Mouse (Mus musculus) cortical plate, adult 2 months (tissue): ENCODE results near the gene Slc1a2.

Source experiments
- CTCF ChIP-seq: fragments of 200-500 bp; IDR thresholded peaks from 2 replicates; pipeline ENCODE4 v1.5.1; 2011; ENCODE audit warnings: mild to moderate bottlenecking, control low read depth, low read length; ENCODE audit not compliant: insufficient read depth; ENCODE audit errors: extremely low read depth
- POLR2A ChIP-seq: fragments of 200-500 bp; IDR thresholded peaks from 2 replicates; pipeline ENCODE4 v1.6.1; 2011; ENCODE audit warnings: mild to moderate bottlenecking, low read length, control low read depth; ENCODE audit not compliant: insufficient read depth; ENCODE audit errors: extremely low read depth

GRCm38 (mm10) chr2:102751846-102752245 lies 93.4 kb downstream of the Slc1a2 start:
- TF ChIP-seq CTCF (no peak), POLR2A (no peak)
